Mouse (Mus musculus): ENCODE measurements around the gene Galnt9. TPM values are rescaled to one million over a fixed set of nuclear protein-coding genes. Genes with fewer than 3 reads are reported as not detected.

The Galnt9 gene
- polyA plus RNA-seq, 1 experiment from 2014 or later: 0.16 TPM

- no peaks in the 10 kb centered on the region for H3K9me3 ChIP-seq (replicated peaks)
- H3K9ac ChIP-seq: no peak overlapping the region
- no peak overlapping the region for H3K4me2 ChIP-seq
- ATAC-seq (ENCODE audit: insufficient read depth): no peak
- WGBS (ENCODE audit: insufficient replicate concordance): 50% methylated on average over 6 of the region's 6 CpGs
- no peaks in the 10 kb centered on the region for H3K4me1 ChIP-seq (replicated peaks)
- no peaks in the 10 kb centered on the region for H3K36me3 ChIP-seq (replicated peaks)
- H3K27me3 ChIP-seq: no peaks in the 10 kb centered on the region
- no peak overlapping the region for H3K27ac ChIP-seq (replicated peaks)
- H3K4me3 ChIP-seq (replicated peaks): no peak overlapping the region
Observed at GRCm38 (mm10) chr5:110608336-110608735, 64.2 kb downstream of the Galnt9 start.

GRCm38 (mm10) chr5:110608941-110609340 is 64.8 kb downstream of the Galnt9 start:
- ATAC-seq (ENCODE audit: insufficient read depth): no peak
- no peak overlapping the region for H3K9ac ChIP-seq
- no peak overlapping the region for H3K27ac ChIP-seq (replicated peaks)
- no peak overlapping the region for H3K4me2 ChIP-seq
- H3K36me3 ChIP-seq (replicated peaks): no peaks in the 10 kb centered on the region
- H3K4me3 ChIP-seq (replicated peaks): no peak overlapping the region
- no peaks in the 10 kb centered on the region for H3K27me3 ChIP-seq
- H3K9me3 ChIP-seq (replicated peaks): no peaks in the 10 kb centered on the region
- no peaks in the 10 kb centered on the region for H3K4me1 ChIP-seq (replicated peaks)
- 68% methylated on average over 8 of the region's 8 CpGs for WGBS (ENCODE audit: insufficient replicate concordance)

GRCm38 (mm10) chr5:110609425-110609824 is 65.3 kb downstream of the Galnt9 start:
- Histone ChIP-seq H3K27ac (replicated peaks) (no peak overlapping the region), H3K9me3 (replicated peaks) (no peaks in the 10 kb centered on the region), H3K4me2 (no peak overlapping the region), H3K4me1 (replicated peaks) (no peaks in the 10 kb centered on the region), H3K27me3 (no peaks in the 10 kb centered on the region), H3K9ac (no peak overlapping the region), H3K4me3 (replicated peaks) (no peak overlapping the region), H3K36me3 (replicated peaks) (no peaks in the 10 kb centered on the region)
- 54% methylated on average over 3 of the region's 3 CpGs for WGBS (ENCODE audit: insufficient replicate concordance)
- no peak for ATAC-seq (ENCODE audit: insufficient read depth)

GRCm38 (mm10) chr5:110609868-110610267 is 65.7 kb downstream of the Galnt9 start:
- Histone ChIP-seq H3K27me3 (no peaks in the 10 kb centered on the region), H3K9ac (no peak overlapping the region), H3K4me3 (replicated peaks) (no peak overlapping the region), H3K9me3 (replicated peaks) (no peaks in the 10 kb centered on the region), H3K36me3 (replicated peaks) (no peaks in the 10 kb centered on the region), H3K4me2 (no peak overlapping the region), H3K4me1 (replicated peaks) (no peaks in the 10 kb centered on the region), H3K27ac (replicated peaks) (no peak overlapping the region)
- 58% methylated on average over 5 of the region's 5 CpGs for WGBS (ENCODE audit: insufficient replicate concordance)
- ATAC-seq (ENCODE audit: insufficient read depth): no peak

- H3K36me3 ChIP-seq (replicated peaks): no peaks in the 10 kb centered on the region
- H3K4me1 ChIP-seq (replicated peaks): no peaks in the 10 kb centered on the region
- H3K27me3 ChIP-seq: no peaks in the 10 kb centered on the region
- no peak overlapping the region for H3K27ac ChIP-seq (replicated peaks)
- WGBS (ENCODE audit: insufficient replicate concordance): 62% methylated on average over 7 of the region's 7 CpGs
- ATAC-seq (ENCODE audit: insufficient read depth): no peak
- H3K9me3 ChIP-seq (replicated peaks): no peaks in the 10 kb centered on the region
- H3K4me2 ChIP-seq: no peak overlapping the region
- no peak overlapping the region for H3K4me3 ChIP-seq (replicated peaks)
- H3K9ac ChIP-seq: no peak overlapping the region
Observed at GRCm38 (mm10) chr5:110610484-110610883, 66.3 kb downstream of the Galnt9 start.

- Histone ChIP-seq H3K9me3 (replicated peaks) (no peaks in the 10 kb centered on the region), H3K4me3 (replicated peaks) (no peak overlapping the region), H3K9ac (no peak overlapping the region), H3K36me3 (replicated peaks) (no peaks in the 10 kb centered on the region), H3K4me2 (no peak overlapping the region), H3K27ac (replicated peaks) (no peak overlapping the region), H3K4me1 (replicated peaks) (no peaks in the 10 kb centered on the region), H3K27me3 (no peaks in the 10 kb centered on the region)
- ATAC-seq (ENCODE audit: insufficient read depth): no peak
- WGBS (ENCODE audit: insufficient replicate concordance): 72% methylated on average over 5 of the region's 5 CpGs
Observed at GRCm38 (mm10) chr5:110611435-110612158, 67.4 kb downstream of the Galnt9 start.

GRCm38 (mm10) chr5:110619226-110619625 is 75.1 kb downstream of the Galnt9 start:
- WGBS (ENCODE audit: insufficient replicate concordance): 67% methylated on average over 6 of the region's 6 CpGs
- no peak overlapping the region for H3K4me3 ChIP-seq (replicated peaks)
- H3K27me3 ChIP-seq: no peaks in the 10 kb centered on the region
- H3K4me1 ChIP-seq (replicated peaks): no peaks in the 10 kb centered on the region
- no peak overlapping the region for H3K9ac ChIP-seq
- no peaks in the 10 kb centered on the region for H3K9me3 ChIP-seq (replicated peaks)
- ATAC-seq (ENCODE audit: insufficient read depth): no peak
- no peaks in the 10 kb centered on the region for H3K36me3 ChIP-seq (replicated peaks)
- H3K4me2 ChIP-seq: no peak overlapping the region
- no peak overlapping the region for H3K27ac ChIP-seq (replicated peaks)

- H3K4me3 ChIP-seq (replicated peaks): no peak overlapping the region
- no peaks in the 10 kb centered on the region for H3K36me3 ChIP-seq (replicated peaks)
- no peak overlapping the region for H3K4me2 ChIP-seq
- no peaks in the 10 kb centered on the region for H3K9me3 ChIP-seq (replicated peaks)
- ATAC-seq (ENCODE audit: insufficient read depth): no peak
- no peak overlapping the region for H3K27ac ChIP-seq (replicated peaks)
- H3K9ac ChIP-seq: no peak overlapping the region
- WGBS (ENCODE audit: insufficient replicate concordance): 55% methylated on average over 2 of the region's 2 CpGs
- H3K4me1 ChIP-seq (replicated peaks): no peaks in the 10 kb centered on the region
- H3K27me3 ChIP-seq: peaks cover 25% of the 10 kb centered on the region
Observed at GRCm38 (mm10) chr5:110624319-110624718, 80.2 kb downstream of the Galnt9 start.

- Histone ChIP-seq H3K4me2 (no peak overlapping the region), H3K9ac (no peak overlapping the region), H3K4me3 (replicated peaks) (no peak overlapping the region), H3K36me3 (replicated peaks) (no peaks in the 10 kb centered on the region), H3K9me3 (replicated peaks) (no peaks in the 10 kb centered on the region), H3K4me1 (replicated peaks) (no peaks in the 10 kb centered on the region), H3K27me3 (peaks cover 32% of the 10 kb centered on the region), H3K27ac (replicated peaks) (no peak overlapping the region)
- no peak for ATAC-seq (ENCODE audit: insufficient read depth)
- WGBS (ENCODE audit: insufficient replicate concordance): 70% methylated on average over 10 of the region's 10 CpGs
Observed at GRCm38 (mm10) chr5:110627351-110627750, 83.2 kb downstream of the Galnt9 start.

GRCm38 (mm10) chr5:110628156-110628555 is 84.0 kb downstream of the Galnt9 start:
- ATAC-seq (ENCODE audit: insufficient read depth): no peak
- no peaks in the 10 kb centered on the region for H3K36me3 ChIP-seq (replicated peaks)
- 22% methylated on average over 19 of the region's 19 CpGs for WGBS (ENCODE audit: insufficient replicate concordance)
- H3K9me3 ChIP-seq (replicated peaks): no peaks in the 10 kb centered on the region
- no peak overlapping the region for H3K4me2 ChIP-seq
- no peaks in the 10 kb centered on the region for H3K4me1 ChIP-seq (replicated peaks)
- H3K27me3 ChIP-seq: peaks cover 32% of the 10 kb centered on the region
- no peak overlapping the region for H3K4me3 ChIP-seq (replicated peaks)
- no peak overlapping the region for H3K27ac ChIP-seq (replicated peaks)
- no peak overlapping the region for H3K9ac ChIP-seq

- H3K4me2 ChIP-seq: no peak overlapping the region
- no peaks in the 10 kb centered on the region for H3K9me3 ChIP-seq (replicated peaks)
- no peaks in the 10 kb centered on the region for H3K36me3 ChIP-seq (replicated peaks)
- no peak overlapping the region for H3K9ac ChIP-seq
- no peak for ATAC-seq (ENCODE audit: insufficient read depth)
- WGBS (ENCODE audit: insufficient replicate concordance): 51% methylated on average over 2 of the region's 2 CpGs
- H3K27ac ChIP-seq (replicated peaks): no peak overlapping the region
- H3K4me3 ChIP-seq (replicated peaks): no peak overlapping the region
- no peaks in the 10 kb centered on the region for H3K4me1 ChIP-seq (replicated peaks)
- peaks cover 31% of the 10 kb centered on the region for H3K27me3 ChIP-seq
Observed at GRCm38 (mm10) chr5:110629525-110630120, 85.5 kb downstream of the Galnt9 start.
